In the genomic region with DNA sequence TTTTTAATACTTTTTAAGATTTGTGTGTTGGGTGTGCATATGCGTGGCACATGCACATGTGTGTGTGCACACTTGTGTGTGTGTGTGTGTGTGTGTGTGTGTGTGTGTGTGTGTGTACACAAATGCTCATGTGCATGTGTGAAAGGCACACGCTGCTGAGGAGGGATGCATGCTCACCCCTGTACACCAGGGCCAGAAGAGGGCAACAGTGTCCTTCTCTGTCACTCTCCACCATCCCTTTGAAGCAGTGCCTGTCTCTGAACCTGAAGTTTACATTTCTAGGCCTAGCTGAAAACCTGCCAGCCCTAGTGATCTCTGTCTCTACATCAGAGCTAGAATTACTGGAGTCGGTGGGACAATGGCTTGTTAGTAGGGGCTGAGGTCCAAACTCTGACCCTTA, we compare ENCODE assay signal across 24 mouse cellular contexts. TPM values are rescaled to one million over a fixed set of nuclear protein-coding genes. Genes with fewer than 3 reads are reported as not detected.
DNase-seq lines count a peak whose midpoint lies in the region; ATAC-seq and TF ChIP-seq lines count a peak whose summit lies in the region.
"Had no signal": no experiment of that assay in that cellular context is flagged by ENCODE, and none has a peak within 500 bp of the region (broad histone marks: within the 10 kb centered on the region; RNA-seq: fewer than 3 reads in every experiment).

No protein-coding gene starts in this region.

- 0 out of 2 replicates have a peak, but pooled peaks have one; percentile 30 for ATAC-seq in liver, embryonic 11.5 days (replicated peaks; ENCODE audit: low FRiP score)
- ATAC-seq in liver, embryonic 12.5 days: no peak
- no peak for ATAC-seq in liver, postnatal 0 days
- ATAC-seq: forebrain, embryonic 16.5 days had no signal

- no peaks in the 10 kb centered on the region for H3K9me3 ChIP-seq in liver, embryonic 11.5 days (ENCODE audit: control insufficient read depth, low read length)
- H3K9me3 ChIP-seq in liver, embryonic 12.5 days (replicated peaks): no peaks in the 10 kb centered on the region
- H3K9me3 ChIP-seq in ES-Bruce4 (replicated peaks; ENCODE audit: control insufficient read depth, insufficient read depth, low read length, poor library complexity, severe bottlenecking): no peaks in the 10 kb centered on the region
- H3K9me3 ChIP-seq in liver, postnatal 0 days (ENCODE audit: low read length): no peaks in the 10 kb centered on the region
- H3K9me3 ChIP-seq: heart, embryonic 15.5 days; hindbrain, embryonic 10.5 days; limb, embryonic 13.5 days had no signal

- WGBS in liver, embryonic 11.5 days: 67% methylated on average over 3 of the region's 3 CpGs
- whole genome bisulfite sequencing in liver, embryonic 12.5 days (ENCODE audit: insufficient replicate concordance): 49% methylated on average over 3 of the region's 3 CpGs
- WGBS in liver, postnatal 0 days (ENCODE audit: insufficient replicate concordance): 63% methylated on average over 3 of the region's 3 CpGs

- H3K9ac ChIP-seq in liver, embryonic 11.5 days (ENCODE audit: low read depth, low read length): no peak overlapping the region
- no peak overlapping the region for H3K9ac ChIP-seq in liver, embryonic 12.5 days
- H3K9ac ChIP-seq in ES-Bruce4 (ENCODE audit: low read depth, poor library complexity, severe bottlenecking): no peak overlapping the region
- no peak overlapping the region for H3K9ac ChIP-seq in liver, postnatal 0 days (replicated peaks)
- H3K9ac ChIP-seq: heart, embryonic 15.5 days; limb, embryonic 13.5 days had no signal

- H3K4me3 ChIP-seq in liver, embryonic 11.5 days (ENCODE audit: low read depth, low read length): no peak overlapping the region
- H3K4me3 ChIP-seq in liver, embryonic 12.5 days: no peak overlapping the region
- no peak overlapping the region for H3K4me3 ChIP-seq in ES-Bruce4 (ENCODE audit: low read depth, low read length)
- no peak overlapping the region for H3K4me3 ChIP-seq in liver, postnatal 0 days (ENCODE audit: low read depth, low read length)
- H3K4me3 ChIP-seq in layer of hippocampus, adult 2 months: no peak overlapping the region
- H3K4me3 ChIP-seq: heart, embryonic 15.5 days; hindbrain, embryonic 10.5 days; limb, embryonic 13.5 days had no signal

- no peak overlapping the region for H3K27ac ChIP-seq in liver, embryonic 11.5 days (ENCODE audit: low read depth, low read length)
- H3K27ac ChIP-seq in liver, embryonic 12.5 days: no peak overlapping the region
- no peak overlapping the region for H3K27ac ChIP-seq in ES-Bruce4 (ENCODE audit: insufficient read depth, low read length)
- no peak overlapping the region for H3K27ac ChIP-seq in liver, postnatal 0 days (ENCODE audit: low read depth)
- no peak overlapping the region for H3K27ac ChIP-seq in layer of hippocampus, adult 2 months
- H3K27ac ChIP-seq: heart, embryonic 15.5 days; hindbrain, embryonic 10.5 days; limb, embryonic 13.5 days had no signal

- DNase-seq in embryo, embryonic 10 days (ENCODE audit: low spot score): peak; percentile 19
- no peak for DNase-seq in embryo, embryonic 11 days
- no peak for DNase-seq in liver, embryonic 11.5 days (ENCODE audit: low spot score)
- DNase-seq in liver, postnatal 0 days: no peak
- no peak for DNase-seq in cerebellum, adult 9-11 months
- no peak for DNase-seq in layer of hippocampus, adult 2 months (ENCODE audit: low spot score in 2 of 2)
- DNase-seq: adrenal gland, adult 2 months; cerebellum, adult 9-10 months; gastrocnemius, postnatal 25 days; lung, postnatal 14 days; right cerebral cortex, postnatal 25 days; thymus, postnatal 14 days had no signal

- TF ChIP-seq EP300 in ES-Bruce4 (IDR thresholded peaks at IDR 0.05; ENCODE audit: insufficient read depth, low read depth, low read length): no peak
- TF ChIP-seq EP300 in liver, postnatal 0 days (IDR thresholded peaks at IDR 0.05; ENCODE audit: low read depth): no peak

- no peaks in the 10 kb centered on the region for H3K27me3 ChIP-seq in liver, embryonic 11.5 days (replicated peaks; ENCODE audit: control insufficient read depth, insufficient read depth, low read length)
- no peaks in the 10 kb centered on the region for H3K27me3 ChIP-seq in liver, embryonic 12.5 days (replicated peaks)
- H3K27me3 ChIP-seq in ES-Bruce4 (ENCODE audit: control insufficient read depth, insufficient read depth, low read length, poor library complexity, severe bottlenecking): no peaks in the 10 kb centered on the region
- H3K27me3 ChIP-seq in liver, postnatal 0 days (ENCODE audit: insufficient read depth, low read length): no peaks in the 10 kb centered on the region
- H3K27me3 ChIP-seq: heart, embryonic 15.5 days; limb, embryonic 13.5 days had no signal

- H3K36me3 ChIP-seq in liver, embryonic 11.5 days (ENCODE audit: control insufficient read depth, insufficient read depth, low read length): no peaks in the 10 kb centered on the region
- no peaks in the 10 kb centered on the region for H3K36me3 ChIP-seq in liver, embryonic 12.5 days
- no peaks in the 10 kb centered on the region for H3K36me3 ChIP-seq in ES-Bruce4 (ENCODE audit: control insufficient read depth, insufficient read depth, low read length, poor library complexity, severe bottlenecking)
- no peaks in the 10 kb centered on the region for H3K36me3 ChIP-seq in liver, postnatal 0 days (replicated peaks; ENCODE audit: insufficient read depth, low read length)
- H3K36me3 ChIP-seq: heart, embryonic 15.5 days; hindbrain, embryonic 10.5 days; limb, embryonic 13.5 days had no signal

- no peak for TF ChIP-seq POLR2A in ES-Bruce4 (IDR thresholded peaks at IDR 0.05; ENCODE audit: insufficient read depth, low read length)

- no peak overlapping the region for H3K4me2 ChIP-seq in liver, embryonic 11.5 days
- H3K4me2 ChIP-seq in liver, embryonic 12.5 days: no peak overlapping the region
- H3K4me2 ChIP-seq in liver, postnatal 0 days (ENCODE audit: low read depth, low read length): no peak overlapping the region
- H3K4me2 ChIP-seq: heart, embryonic 15.5 days; limb, embryonic 13.5 days had no signal

- H3K4me1 ChIP-seq in liver, embryonic 11.5 days (replicated peaks; ENCODE audit: control insufficient read depth, insufficient read depth, low read length): no peaks in the 10 kb centered on the region
- H3K4me1 ChIP-seq in liver, embryonic 12.5 days: no peaks in the 10 kb centered on the region
- peaks cover 3% of the 10 kb centered on the region for H3K4me1 ChIP-seq in ES-Bruce4 (ENCODE audit: control insufficient read depth, insufficient read depth, low read length)
- no peaks in the 10 kb centered on the region for H3K4me1 ChIP-seq in liver, postnatal 0 days (ENCODE audit: insufficient read depth)
- H3K4me1 ChIP-seq: heart, embryonic 15.5 days; hindbrain, embryonic 10.5 days; limb, embryonic 13.5 days had no signal

- TF ChIP-seq CTCF in ES-Bruce4 (IDR thresholded peaks at IDR 0.05; ENCODE audit: low read depth, low read length): peak; percentile 25
- peak; percentile 41 for TF ChIP-seq CTCF in liver, postnatal 0 days (IDR thresholded peaks at IDR 0.05; ENCODE audit: low read depth)
- TF ChIP-seq CTCF in layer of hippocampus, adult 2 months (conservative IDR thresholded peaks at IDR 0.05): no peak

RNA-seq across cellular contexts. Expression of gene Slco1a5, which starts 3.8 kb away (rescaled TPM):
- polyA plus RNA-seq in liver, embryonic 11.5 days (2014; fragmentation: Nextera tagmentation; extraction: Ambion mirVana): not detected in 2 replicates
- polyA plus RNA-seq in liver, embryonic 12.5 days (2016; fragmentation: Nextera tagmentation; extraction: Ambion mirVana): not detected in 2 replicates
- not detected in 2 replicates for polyA plus RNA-seq in ES-Bruce4 (2011; ENCODE audit: insufficient read depth, insufficient read length, low read depth, missing spikeins)
- polyA plus RNA-seq in liver, postnatal 0 days (2015; fragmentation: Nextera tagmentation; extraction: Ambion mirVana): not detected in 2 replicates
- total RNA-seq in layer of hippocampus, adult 2 months (2021): not detected
- total RNA-seq: adrenal gland, adult 2 months; gastrocnemius, postnatal 25 days; heart, adult 8-10 months had no signal
- polyA plus RNA-seq: adrenal gland, adult 2 months; heart, embryonic 15.5 days; large intestine, adult 2 months; limb, embryonic 13.5 days; spleen, adult 2 months had no signal

RNA-seq across cellular contexts. Expression of gene Pyroxd1, which starts 18.9 kb away (rescaled TPM):
- 12.3 and 14.1 TPM in 2 replicates for polyA plus RNA-seq in liver, embryonic 11.5 days (2014; fragmentation: Nextera tagmentation; extraction: Ambion mirVana)
- polyA plus RNA-seq in liver, embryonic 12.5 days (2016; fragmentation: Nextera tagmentation; extraction: Ambion mirVana): 6.6 and 6.9 TPM in 2 replicates
- 9.9 and 11.0 TPM in 2 replicates for polyA plus RNA-seq in ES-Bruce4 (2011; ENCODE audit: insufficient read depth, insufficient read length, low read depth, missing spikeins)
- 11.0 and 11.7 TPM in 2 replicates for polyA plus RNA-seq in liver, postnatal 0 days (2015; fragmentation: Nextera tagmentation; extraction: Ambion mirVana)
- 10 to 100 TPM; 12.8 to 15.7 TPM for total RNA-seq in layer of hippocampus, adult 2 months (2021)

RNA-seq across cellular contexts. Expression of gene Iapp, which starts 28.4 kb away (rescaled TPM):
- 0.22 TPM in 1 of 2 replicates, not detected in the other for polyA plus RNA-seq in liver, embryonic 11.5 days (2014; fragmentation: Nextera tagmentation; extraction: Ambion mirVana)
- not detected in 2 replicates for polyA plus RNA-seq in liver, embryonic 12.5 days (2016; fragmentation: Nextera tagmentation; extraction: Ambion mirVana)
- not detected in 2 replicates for polyA plus RNA-seq in ES-Bruce4 (2011; ENCODE audit: insufficient read depth, insufficient read length, low read depth, missing spikeins)
- 1.0 TPM in 1 of 2 replicates, not detected in the other for polyA plus RNA-seq in liver, postnatal 0 days (2015; fragmentation: Nextera tagmentation; extraction: Ambion mirVana)
- not detected for total RNA-seq in layer of hippocampus, adult 2 months (2021)
- total RNA-seq: adrenal gland, adult 2 months; gastrocnemius, postnatal 25 days; heart, adult 8-10 months; layer of hippocampus, postnatal 14 days; left cerebral cortex, postnatal 10 days had no signal
- polyA plus RNA-seq: adrenal gland, adult 2 months; forebrain, embryonic 16.5 days; heart, embryonic 15.5 days; kidney, embryonic 14.5 days; limb, embryonic 13.5 days had no signal
